Mouse (Mus musculus) liver, adult 2 months (tissue): Measurements from ENCODE around the gene 4930404N11Rik.

Experiments
- CTCF ChIP-seq: fragments of 200-500 bp; IDR thresholded peaks from 2 replicates; pipeline ENCODE4 v1.5.1; 2011; ENCODE audit warnings: low read depth, low read length, control low read depth
- POLR2A ChIP-seq: fragments of 200-500 bp; IDR thresholded peaks from 2 replicates; pipeline ENCODE4 v1.6.1; 2011; ENCODE audit warnings: low read length, control low read depth; ENCODE audit not compliant: insufficient read depth; ENCODE audit errors: extremely low read depth

DNA sequence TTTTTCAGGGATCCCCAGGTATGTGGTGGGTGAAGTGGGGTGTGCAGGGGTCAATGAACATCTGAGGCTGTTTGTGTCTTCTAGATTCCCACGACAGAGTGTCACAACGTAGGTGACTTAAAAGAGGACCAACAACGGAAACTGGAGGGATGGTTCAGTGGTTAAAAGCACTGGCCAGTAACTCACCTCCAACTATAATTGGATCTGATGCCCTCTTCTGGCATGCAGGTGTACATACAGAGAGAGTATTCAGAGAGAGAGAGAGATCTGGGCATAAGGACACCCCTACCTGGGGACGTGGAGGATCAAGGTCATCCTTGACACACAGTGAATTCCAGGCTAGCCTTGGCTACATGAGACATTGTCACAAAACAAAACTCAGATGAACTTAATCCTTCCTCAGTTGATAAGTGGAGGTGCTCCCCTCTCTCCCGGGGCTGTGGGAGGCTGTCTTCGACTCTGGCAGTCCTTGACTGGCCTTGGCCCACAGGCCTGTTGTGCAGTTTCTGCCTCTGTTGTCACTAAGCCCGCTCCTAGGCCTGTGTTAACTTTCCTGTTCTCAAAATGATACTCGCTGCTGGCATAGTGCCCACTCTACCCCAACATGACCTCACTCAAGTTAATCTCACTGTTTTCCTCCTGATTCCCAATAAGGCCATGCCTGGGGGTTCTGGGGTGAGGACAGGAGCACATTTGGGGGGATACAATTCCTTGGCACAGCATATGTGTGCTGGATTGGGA, 21.0 kb downstream of the 4930404N11Rik start:
- TF ChIP-seq CTCF (no peak), POLR2A (no peak)
